Mouse (Mus musculus) gastrocnemius, adult 2 months (tissue): ENCODE results near the gene Msrb1. TPM values are rescaled to one million over a fixed set of nuclear protein-coding genes. Genes with fewer than 3 reads are reported as not detected.

Experiments
- DNase-seq: peaks from one replicate; pipeline ENCODE4 v3.0.0; 2022
- H3K27ac ChIP-seq: fragments of 200-600 bp; 2 replicates; pipeline ENCODE4 v1.8.1; 2022; ENCODE audit warnings: mild to moderate bottlenecking
- H3K4me3 ChIP-seq: fragments of 200-600 bp; 2 replicates; pipeline ENCODE4 v1.8.1; 2022; ENCODE audit warnings: mild to moderate bottlenecking, moderate library complexity
- CTCF ChIP-seq: fragments of 200-600 bp; IDR thresholded peaks from 2 replicates; pipeline ENCODE4 v1.8.1; 2022; ENCODE audit warnings: antibody characterized with exemption, mild to moderate bottlenecking, moderate library complexity
- intact Hi-C: fragments of 180-260 bp; cut with DNase I; formaldehyde crosslinking; loops from one replicate; pipeline ENCODE4 v1.15.1; 2025
- total RNA-seq, 2 experiments: library from RNA; stranded (reverse); gene quantifications; 2 replicates each; pipeline ENCODE4 v1.2.3; 2021

Msrb1 gene
- total RNA-seq, 2 experiments from 2014 or later: 165 to 220 TPM

- H3K4me3 ChIP-seq: no peak overlapping the region
- TF ChIP-seq CTCF: no peak
- no peak overlapping the region for H3K27ac ChIP-seq
- intact Hi-C loops: no loop called here
- DNase-seq: no peak
Observed at GRCm38 (mm10) chr17:24761121-24761520, 24.7 kb downstream of the Msrb1 start.

GRCm38 (mm10) chr17:24765016-24765905 lies 28.8 kb downstream of the Msrb1 start:
- no peak overlapping the region for H3K27ac ChIP-seq
- H3K4me3 ChIP-seq: no peak overlapping the region
- DNase-seq: no peak
- TF ChIP-seq CTCF: no peak
- intact Hi-C loops: no loop called here

GRCm38 (mm10) chr17:24766266-24766875 lies 29.9 kb downstream of the Msrb1 start:
- no peak for TF ChIP-seq CTCF
- intact Hi-C loops: no loop called here

GRCm38 (mm10) chr17:24769146-24769545 lies 32.7 kb downstream of the Msrb1 start:
- DNase-seq: no peak
- intact Hi-C loops: no loop called here
- TF ChIP-seq CTCF: no peak
- Histone ChIP-seq H3K27ac (no peak overlapping the region), H3K4me3 (no peak overlapping the region)

More at GRCm38 (mm10) chr17:24766266-24766875, 29.9 kb downstream of the Msrb1 start:
- Histone ChIP-seq H3K27ac (no peak overlapping the region), H3K4me3 (no peak overlapping the region)
- DNase-seq: no peak

GRCm38 (mm10) chr17:24773241-24773640 lies 36.8 kb downstream of the Msrb1 start:
- Histone ChIP-seq H3K4me3 (no peak overlapping the region), H3K27ac (no peak overlapping the region)
- no peak for DNase-seq
- TF ChIP-seq CTCF: no peak
- intact Hi-C loops: no loop called here

GRCm38 (mm10) chr17:24775173-24775572 lies 38.7 kb downstream of the Msrb1 start:
- DNase-seq: no peak
- Histone ChIP-seq H3K4me3 (no peak overlapping the region), H3K27ac (no peak overlapping the region)
- TF ChIP-seq CTCF: no peak
- intact Hi-C loops: no loop called here

- TF ChIP-seq CTCF: no peak
- intact Hi-C loops: no loop called here
- DNase-seq: no peak
- no peak overlapping the region for H3K27ac ChIP-seq
- no peak overlapping the region for H3K4me3 ChIP-seq
Observed at GRCm38 (mm10) chr17:24777073-24777472, 40.6 kb downstream of the Msrb1 start.

GRCm38 (mm10) chr17:24780821-24781220 lies 44.4 kb downstream of the Msrb1 start:
- DNase-seq: no peak
- TF ChIP-seq CTCF: no peak
- H3K4me3 ChIP-seq: no peak overlapping the region
- no peak overlapping the region for H3K27ac ChIP-seq
- intact Hi-C loops: no loop called here

- TF ChIP-seq CTCF: no peak
- intact Hi-C loops: no loop called here
- H3K27ac ChIP-seq: no peak overlapping the region
- DNase-seq: no peak
- H3K4me3 ChIP-seq: no peak overlapping the region
Observed at GRCm38 (mm10) chr17:24792190-24792589, 55.7 kb downstream of the Msrb1 start.

Other genes starting within 250 kb of the Msrb1 start
- under 1 TPM in 1 of 2 experiments, not detected in 1; 0.08 TPM for gene Caskin1, start 248.0 kb upstream of the Msrb1 start, total RNA-seq
- gene Traf7, start 208.7 kb upstream of the Msrb1 start, total RNA-seq: 10 to 100 TPM; 27.3 to 35.2 TPM
- gene Rab26, start 202.4 kb upstream of the Msrb1 start, total RNA-seq: not detected
- gene Pkd1, start 186.8 kb upstream of the Msrb1 start, total RNA-seq: 10 to 100 TPM; 18.3 to 25.0 TPM
- gene Tsc2, start 104.0 kb upstream of the Msrb1 start, total RNA-seq: 10 to 100 TPM; 84.9 to 90.4 TPM
- 1 to 10 TPM; 2.6 to 3.4 TPM for gene Nthl1, start 104.0 kb upstream of the Msrb1 start, total RNA-seq
- gene Slc9a3r2, start 86.3 kb upstream of the Msrb1 start, total RNA-seq: 10 to 100 TPM; 27.8 to 52.9 TPM
- not detected for gene Npw, start 78.2 kb upstream of the Msrb1 start, total RNA-seq
- gene Zfp598, start 67.0 kb upstream of the Msrb1 start, total RNA-seq: 10 to 100 TPM; 22.1 to 24.5 TPM
- gene Syngr3, start 46.7 kb upstream of the Msrb1 start, total RNA-seq: not detected
- gene Gfer, start 40.5 kb upstream of the Msrb1 start, total RNA-seq: 10 to 100 TPM; 32.8 to 37.5 TPM
- under 1 TPM; 0.56 to 0.74 TPM for gene Noxo1, start 40.4 kb upstream of the Msrb1 start, total RNA-seq
- 10 to 100 TPM; 15.5 to 16.7 TPM for gene Tbl3, start 29.0 kb upstream of the Msrb1 start, total RNA-seq
- not detected for gene Rnf151, start 18.6 kb upstream of the Msrb1 start, total RNA-seq
- gene Rps2, start 18.5 kb upstream of the Msrb1 start, total RNA-seq: 100 to 1,000 TPM; 508 to 641 TPM
- 100 to 1,000 TPM; 367 to 608 TPM for gene Ndufb10, start 12.2 kb upstream of the Msrb1 start, total RNA-seq
- gene Rpl3l, start 8.8 kb upstream of the Msrb1 start, total RNA-seq: 100 to 1,000 TPM; 753 to 889 TPM
- gene Hs3st6, start 16.3 kb downstream of the Msrb1 start, total RNA-seq: not detected
- gene Meiob, start 67.6 kb downstream of the Msrb1 start, total RNA-seq: not detected
- gene Hagh, start 103.5 kb downstream of the Msrb1 start, total RNA-seq: 10 to 100 TPM; 75.8 to 90.9 TPM
- 10 to 100 TPM; 34.6 to 50.6 TPM for gene Fahd1, start 113.7 kb downstream of the Msrb1 start, total RNA-seq
- 1 to 10 TPM; 3.4 to 4.0 TPM for gene Igfals, start 129.4 kb downstream of the Msrb1 start, total RNA-seq
- 10 to 100 TPM; 10.5 to 11.3 TPM for gene Nubp2, start 149.7 kb downstream of the Msrb1 start, total RNA-seq
- gene Spsb3, start 150.0 kb downstream of the Msrb1 start, total RNA-seq: 10 to 100 TPM; 30.4 to 37.7 TPM
- 10 to 100 TPM in 1 of 2 experiments, 1 to 10 TPM in 1; 9.3 to 10.9 TPM for gene Eme2, start 158.4 kb downstream of the Msrb1 start, total RNA-seq
- gene Mrps34, start 158.5 kb downstream of the Msrb1 start, total RNA-seq: 10 to 100 TPM; 75.8 to 95.7 TPM
- gene Nme3, start 159.9 kb downstream of the Msrb1 start, total RNA-seq: 10 to 100 TPM; 10.2 to 13.1 TPM
- gene Mapk8ip3, start 200.3 kb downstream of the Msrb1 start, total RNA-seq: 10 to 100 TPM; 19.3 to 21.8 TPM
- gene Jpt2, start 224.0 kb downstream of the Msrb1 start, total RNA-seq: 1 to 10 TPM; 5.3 to 6.8 TPM